Mouse (Mus musculus) neural tube, embryonic 14.5 days (tissue): ENCODE results near the gene Otop2. TPM values are rescaled to one million over a fixed set of nuclear protein-coding genes. Genes with fewer than 3 reads are reported as not detected.

ENCODE experiments used
- ATAC-seq: fragments of 200-750 bp; cut with Nextera tagmentation; 2 replicates; pipeline ENCODE4 v1.8.0; 2017; ENCODE audit warnings: low read depth, mild to moderate bottlenecking, moderate TSS enrichment, moderate library complexity
- H3K27ac ChIP-seq: fragments of 300-500 bp; sonication (generic); 2 replicates; pipeline ENCODE4 v1.5.1; 2014; ENCODE audit warnings: low read depth, mild to moderate bottlenecking, control low read depth, low read length, moderate library complexity, mixed read lengths
- H3K27me3 ChIP-seq: fragments of 300-500 bp; sonication (generic); 2 replicates; pipeline ENCODE4 v1.6.1; 2014; ENCODE audit warnings: low read length; ENCODE audit not compliant: control insufficient read depth, insufficient read depth
- H3K36me3 ChIP-seq: fragments of 300-500 bp; sonication (generic); 2 replicates; pipeline ENCODE4 v1.6.1; 2014; ENCODE audit warnings: low read length, mixed read lengths; ENCODE audit not compliant: control insufficient read depth, insufficient read depth
- H3K4me1 ChIP-seq: fragments of 300-500 bp; sonication (generic); 2 replicates; pipeline ENCODE4 v1.6.1; 2014; ENCODE audit warnings: low read length; ENCODE audit not compliant: control insufficient read depth, insufficient read depth
- H3K4me2 ChIP-seq: fragments of 300-500 bp; sonication (generic); 2 replicates; pipeline ENCODE4 v1.6.1; 2014; ENCODE audit warnings: mild to moderate bottlenecking, low read depth, low read length, control low read depth
- H3K4me3 ChIP-seq: fragments of 300-500 bp; sonication (generic); 2 replicates; pipeline ENCODE4 v1.5.1; 2014; ENCODE audit warnings: low read depth, low read length, control low read depth, mixed read lengths
- H3K9ac ChIP-seq: fragments of 300-500 bp; sonication (generic); replicated peaks from 2 replicates; pipeline ENCODE4 v1.6.1; 2014; ENCODE audit warnings: low read depth, mild to moderate bottlenecking, control low read depth, low read length, mixed read lengths
- H3K9me3 ChIP-seq: fragments of 300-500 bp; sonication (generic); 2 replicates; pipeline ENCODE4 v1.6.1; 2016; ENCODE audit warnings: low read length; ENCODE audit not compliant: control insufficient read depth
- whole genome bisulfite sequencing: fragments of 180-500 bp; shearing (Covaris S2); extraction: QIAGEN DNeasy Blood & Tissue Kit; methylation state at CpG from one replicate; pipeline ENCODE4 v1.1.7; 2014; 5-methylcytosine and 5-hydroxymethylcytosine counted together
- polyA plus RNA-seq: library from polyadenylated mRNA; unstranded; fragments of >200 nt; fragmentation: Nextera tagmentation; extraction: Ambion mirVana; gene quantifications from 2 replicates; pipeline ENCODE4 v1.2.1, GENCODE M21; 2014

Gene Otop2
- polyA plus RNA-seq, 1 experiment from 2014 or later: 0.12 TPM

GRCm38 (mm10) chr11:115373805-115374694 lies 67.1 kb downstream of the Otop2 start:
- Histone ChIP-seq H3K4me3 (peak overlapping the region; percentile 44), H3K36me3 (no peaks in the 10 kb centered on the region), H3K9ac (peak overlapping the region; percentile 62), H3K4me1 (0 out of 2 replicates have a peak, but pooled peaks cover 7% of the 10 kb centered on the region), H3K27me3 (no peaks in the 10 kb centered on the region; the same call in 1 of the 2 replicates), H3K4me2 (peak overlapping the region; percentile 68), H3K27ac (peak overlapping the region; percentile 73), H3K9me3 (no peaks in the 10 kb centered on the region)
- 2% methylated on average over 29 of the region's 30 CpGs for WGBS
- peak; percentile 77 for ATAC-seq

- Histone ChIP-seq H3K9me3 (no peaks in the 10 kb centered on the region), H3K4me1 (0 out of 2 replicates have a peak, but pooled peaks cover 7% of the 10 kb centered on the region), H3K36me3 (no peaks in the 10 kb centered on the region), H3K9ac (peak overlapping the region; percentile 62), H3K27ac (peak overlapping the region; percentile 73), H3K4me3 (peak overlapping the region; percentile 44), H3K27me3 (no peaks in the 10 kb centered on the region; the same call in 1 of the 2 replicates), H3K4me2 (peak overlapping the region; percentile 68)
- WGBS: 73% methylated on average over 12 of the region's 12 CpGs
- ATAC-seq: peak; percentile 20; the same call in 1 of the 2 replicates
These were observed 67.9 kb downstream of the Otop2 start for GRCm38 (mm10) chr11:115374695-115375425.

- Histone ChIP-seq H3K36me3 (no peaks in the 10 kb centered on the region), H3K27me3 (no peaks in the 10 kb centered on the region; the same call in 1 of the 2 replicates), H3K4me2 (no peak overlapping the region), H3K9me3 (no peaks in the 10 kb centered on the region), H3K9ac (no peak overlapping the region), H3K27ac (no peak overlapping the region), H3K4me1 (0 out of 2 replicates have a peak, but pooled peaks cover 7% of the 10 kb centered on the region), H3K4me3 (no peak overlapping the region)
- WGBS: 67% methylated on average over 7 of the region's 7 CpGs
- no peak for ATAC-seq
These were observed 69.8 kb downstream of the Otop2 start for GRCm38 (mm10) chr11:115376722-115377121.

GRCm38 (mm10) chr11:115377254-115377653 lies 70.3 kb downstream of the Otop2 start:
- ATAC-seq: no peak
- no peak overlapping the region for H3K4me2 ChIP-seq
- H3K4me1 ChIP-seq: 0 out of 2 replicates have a peak, but pooled peaks cover 7% of the 10 kb centered on the region
- H3K27ac ChIP-seq: no peak overlapping the region
- H3K4me3 ChIP-seq: no peak overlapping the region
- H3K27me3 ChIP-seq: no peaks in the 10 kb centered on the region; the same call in none of the 2 replicates
- H3K36me3 ChIP-seq: no peaks in the 10 kb centered on the region
- WGBS: 96% methylated on average over 4 of the region's 4 CpGs
- no peaks in the 10 kb centered on the region for H3K9me3 ChIP-seq
- no peak overlapping the region for H3K9ac ChIP-seq

DNA sequence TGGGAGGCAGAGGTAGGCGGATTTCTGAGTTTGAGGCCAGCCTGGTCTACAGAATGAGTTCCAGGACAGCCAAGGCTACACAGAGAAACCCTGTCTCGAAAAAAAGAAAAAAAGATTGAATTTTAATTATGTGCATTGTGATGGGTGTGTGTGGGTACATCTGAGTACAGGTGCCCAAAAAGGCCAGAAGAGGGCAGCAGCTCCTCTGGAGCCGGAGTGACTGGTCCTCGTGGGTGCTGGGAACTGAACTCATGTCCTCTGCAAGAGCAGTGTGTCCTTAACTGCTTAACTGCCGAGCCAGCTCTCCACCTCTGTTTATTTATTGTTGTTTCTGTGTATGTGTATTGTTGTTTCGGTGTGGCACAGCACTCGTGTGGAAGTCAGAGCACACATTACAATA lies 70.9 kb downstream of the Otop2 start:
- no peaks in the 10 kb centered on the region for H3K9me3 ChIP-seq
- 83% methylated on average over 7 of the region's 7 CpGs for whole genome bisulfite sequencing
- H3K4me1 ChIP-seq: peaks cover 10% of the 10 kb centered on the region
- H3K27ac ChIP-seq: no peak overlapping the region
- H3K4me2 ChIP-seq: no peak overlapping the region
- H3K4me3 ChIP-seq: no peak overlapping the region
- no peaks in the 10 kb centered on the region; the same call in none of the 2 replicates for H3K27me3 ChIP-seq
- H3K36me3 ChIP-seq: no peaks in the 10 kb centered on the region
- no peak overlapping the region for H3K9ac ChIP-seq
- no peak for ATAC-seq

GRCm38 (mm10) chr11:115381276-115381675 lies 74.3 kb downstream of the Otop2 start:
- ATAC-seq: no peak
- Histone ChIP-seq H3K36me3 (no peaks in the 10 kb centered on the region), H3K4me2 (peak overlapping the region; percentile 95), H3K4me1 (peaks cover 32% of the 10 kb centered on the region), H3K4me3 (peak overlapping the region; percentile 83; the same call in 1 of the 2 replicates), H3K9me3 (no peaks in the 10 kb centered on the region), H3K9ac (no peak overlapping the region), H3K27me3 (no peaks in the 10 kb centered on the region; the same call in 1 of the 2 replicates), H3K27ac (no peak overlapping the region; the same call in 1 of the 2 replicates)
- 19% methylated on average over 9 of the region's 9 CpGs for WGBS

Other genes starting within 250 kb of the Otop2 start
- not detected in 2 replicates for gene Cd300e, start 245.0 kb upstream of the Otop2 start, polyA plus RNA-seq
- 0.25 and 0.94 TPM in 2 replicates for gene Rab37, start 215.7 kb upstream of the Otop2 start, polyA plus RNA-seq
- 0.11 TPM in 1 of 2 replicates, not detected in the other for gene Cd300lf, start 173.2 kb upstream of the Otop2 start, polyA plus RNA-seq
- gene Slc9a3r1, start 143.8 kb upstream of the Otop2 start, polyA plus RNA-seq: 42.3 and 59.1 TPM in 2 replicates
- gene Tmem104, start 119.7 kb upstream of the Otop2 start, polyA plus RNA-seq: 8.9 and 10.8 TPM in 2 replicates
- gene Nat9, start 119.3 kb upstream of the Otop2 start, polyA plus RNA-seq: 19.1 and 19.9 TPM in 2 replicates
- gene Grin2c, start 39.9 kb upstream of the Otop2 start, polyA plus RNA-seq: 0.24 and 0.45 TPM in 2 replicates
- 12.5 and 14.6 TPM in 2 replicates for gene Fdxr, start 30.1 kb upstream of the Otop2 start, polyA plus RNA-seq
- gene Fads6, start 9.5 kb upstream of the Otop2 start, polyA plus RNA-seq: 1.4 and 1.9 TPM in 2 replicates
- 0.13 and 0.16 TPM in 2 replicates for gene Ush1g, start 14.9 kb downstream of the Otop2 start, polyA plus RNA-seq
- gene Otop3, start 27.6 kb downstream of the Otop2 start, polyA plus RNA-seq: 1.8 and 2.6 TPM in 2 replicates
- 41.7 and 45.7 TPM in 2 replicates for gene Hid1, start 60.6 kb downstream of the Otop2 start, polyA plus RNA-seq
- 27.3 and 28.6 TPM in 2 replicates for gene Cdr2l, start 74.8 kb downstream of the Otop2 start, polyA plus RNA-seq
- 207 and 211 TPM in 2 replicates for gene Mrpl58, start 96.6 kb downstream of the Otop2 start, polyA plus RNA-seq
- gene Atp5h, start 112.8 kb downstream of the Otop2 start, polyA plus RNA-seq: 928 and 1,005 TPM in 2 replicates
- 28.8 and 33.7 TPM in 2 replicates for gene Kctd2, start 113.0 kb downstream of the Otop2 start, polyA plus RNA-seq
- gene Trim80, start 133.4 kb downstream of the Otop2 start, polyA plus RNA-seq: not detected in 2 replicates
- gene Slc16a5, start 155.3 kb downstream of the Otop2 start, polyA plus RNA-seq: 0.15 TPM in 2 replicates
- gene Armc7, start 168.5 kb downstream of the Otop2 start, polyA plus RNA-seq: 15.5 and 19.4 TPM in 2 replicates
- gene Nt5c, start 184.7 kb downstream of the Otop2 start, polyA plus RNA-seq: 84.4 and 95.8 TPM in 2 replicates
- gene Jpt1, start 207.2 kb downstream of the Otop2 start, polyA plus RNA-seq: 1,282 and 1,347 TPM in 2 replicates
- 994 and 1,036 TPM in 2 replicates for gene Sumo2, start 229.1 kb downstream of the Otop2 start, polyA plus RNA-seq